Mouse (Mus musculus) forebrain, embryonic 14.5 days (tissue): ENCODE data around the gene Fam155a. TPM values are rescaled to one million over a fixed set of nuclear protein-coding genes. Genes with fewer than 3 reads are reported as not detected.

Experiments
- ATAC-seq: fragments of 200-750 bp; cut with Nextera tagmentation; 2 replicates; pipeline ENCODE4 v1.8.0; 2017; ENCODE audit warnings: mild to moderate bottlenecking, moderate library complexity
- DNase-seq: peaks from one replicate; pipeline ENCODE4 v3.0.0-alpha.2; 2015; ENCODE audit warnings: low spot score
- H3K27ac ChIP-seq: fragments of 300-500 bp; sonication (generic); 2 replicates; pipeline ENCODE4 v1.5.1; 2014; ENCODE audit warnings: low read depth, mild to moderate bottlenecking, control low read depth, low read length, moderate library complexity
- H3K27me3 ChIP-seq: fragments of 300-500 bp; sonication (generic); replicated peaks from 2 replicates; pipeline ENCODE4 v1.6.1; 2014; ENCODE audit warnings: low read length, control low read depth, mixed read lengths; ENCODE audit not compliant: control insufficient read depth, insufficient read depth
- H3K36me3 ChIP-seq: fragments of 300-500 bp; sonication (generic); 2 replicates; pipeline ENCODE4 v1.6.1; 2014; ENCODE audit warnings: low read length, control low read depth; ENCODE audit not compliant: control insufficient read depth, insufficient read depth
- H3K4me1 ChIP-seq: fragments of 300-500 bp; sonication (generic); 2 replicates; pipeline ENCODE4 v1.6.1; 2014; ENCODE audit warnings: antibody characterized with exemption, low read length, control low read depth; ENCODE audit not compliant: control insufficient read depth, insufficient read depth
- H3K4me2 ChIP-seq: fragments of 300-500 bp; sonication (generic); 2 replicates; pipeline ENCODE4 v1.6.1; 2014; ENCODE audit warnings: mild to moderate bottlenecking, control low read depth, low read length
- H3K4me3 ChIP-seq: fragments of 300-500 bp; sonication (generic); 2 replicates; pipeline ENCODE4 v1.5.1; 2014; ENCODE audit warnings: low read depth, low read length, control low read depth
- H3K9ac ChIP-seq: fragments of 300-500 bp; sonication (generic); 2 replicates; pipeline ENCODE4 v1.6.1; 2014; ENCODE audit warnings: mild to moderate bottlenecking, low read length, control low read depth, moderate library complexity
- H3K9me3 ChIP-seq: fragments of 300-500 bp; sonication (generic); replicated peaks from 2 replicates; pipeline ENCODE4 v1.6.1; 2016; ENCODE audit warnings: low read length, control low read depth, mixed read lengths; ENCODE audit not compliant: control insufficient read depth
- WGBS: fragments of 180-500 bp; shearing (Covaris S2); extraction: QIAGEN DNeasy Blood & Tissue Kit; methylation state at CpG from one replicate; pipeline ENCODE4 v1.1.7; 2014; 5-methylcytosine and 5-hydroxymethylcytosine counted together
- polyA plus RNA-seq: library from polyadenylated mRNA; unstranded; fragments of >200 nt; fragmentation: Nextera tagmentation; extraction: Ambion mirVana; gene quantifications from 2 replicates; pipeline ENCODE4 v1.2.1, GENCODE M21; 2014

The Fam155a gene
- polyA plus RNA-seq, 1 experiment from 2014 or later: 12.1 TPM

DNA sequence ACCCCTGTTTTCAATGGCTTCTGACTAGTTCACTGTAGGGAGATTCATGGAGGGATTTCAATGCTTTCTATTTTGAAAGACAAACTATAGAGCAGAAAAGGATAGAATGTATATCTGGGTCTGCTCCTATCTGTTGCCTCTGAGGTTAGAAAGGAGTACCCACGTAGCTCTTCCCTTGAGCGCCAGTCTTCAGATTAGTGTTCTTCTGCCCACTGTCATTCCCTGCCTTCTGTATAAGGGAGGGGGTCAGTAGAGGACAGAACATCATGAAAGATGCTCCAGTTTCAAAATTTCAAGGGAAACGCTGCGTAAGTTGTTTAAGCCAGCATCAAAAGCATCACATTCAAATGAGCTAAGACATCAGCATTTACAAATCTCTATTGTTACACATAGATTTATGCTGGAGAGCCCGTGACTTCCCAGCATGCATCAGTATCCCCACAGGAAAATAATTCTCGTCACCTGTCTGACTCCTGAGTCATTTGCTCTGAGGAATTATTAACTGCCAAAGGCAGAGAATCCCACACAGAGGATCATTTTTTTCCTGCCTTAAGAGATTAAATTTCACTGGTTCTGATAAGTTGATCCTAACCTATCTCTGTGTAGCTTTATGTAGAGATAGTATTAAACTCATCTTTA, 223.9 kb downstream of the Fam155a start:
- Histone ChIP-seq H3K9me3 (no peaks in the 10 kb centered on the region), H3K4me2 (no peak overlapping the region), H3K4me1 (no peaks in the 10 kb centered on the region), H3K27ac (no peak overlapping the region), H3K36me3 (no peaks in the 10 kb centered on the region), H3K27me3 (no peaks in the 10 kb centered on the region), H3K4me3 (no peak overlapping the region), H3K9ac (no peak overlapping the region)
- ATAC-seq: no peak
- 74% methylated on average over 6 of the region's 6 CpGs for WGBS
- peak; percentile 36 for DNase-seq

DNA sequence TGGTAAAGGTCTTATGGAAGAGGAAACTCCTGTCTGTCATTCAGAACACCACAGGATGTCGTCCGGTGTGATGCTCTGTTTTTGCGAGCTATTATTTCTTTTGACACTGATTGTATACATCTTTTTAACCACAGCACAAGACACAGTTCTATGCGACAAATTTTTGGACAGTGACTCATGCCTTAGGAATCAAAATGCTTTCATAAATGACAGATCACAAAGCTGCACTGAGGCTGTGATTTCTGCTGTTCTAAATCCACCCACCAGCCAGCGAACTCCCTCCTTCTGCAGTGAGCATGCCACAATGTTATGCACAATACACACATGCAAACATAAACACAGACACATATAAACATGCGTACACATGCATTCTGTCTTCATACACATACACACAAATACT, 224.5 kb downstream of the Fam155a start:
- no peaks in the 10 kb centered on the region for H3K27me3 ChIP-seq
- no peak for ATAC-seq
- no peaks in the 10 kb centered on the region for H3K4me1 ChIP-seq

DNA sequence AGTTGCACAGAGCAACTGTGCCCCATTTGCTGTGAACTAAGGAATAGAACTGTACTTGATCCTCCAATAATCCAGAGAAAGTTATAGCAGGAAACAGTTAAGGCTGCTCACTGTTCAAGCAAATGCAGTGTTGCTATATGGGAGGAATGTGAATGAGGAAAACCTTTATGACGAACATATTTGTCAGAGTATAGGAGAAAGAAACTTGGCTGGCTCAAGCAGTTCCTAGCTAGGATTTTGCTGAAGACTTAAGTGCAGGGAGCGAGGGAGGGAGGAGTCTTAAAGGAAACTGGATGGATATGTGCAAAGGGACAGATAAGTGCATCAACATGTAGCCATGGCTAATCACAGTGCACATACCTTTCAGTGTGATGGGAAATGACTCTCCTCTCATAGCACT, 225.3 kb downstream of the Fam155a start:
- 82% methylated on average over 2 of the region's 2 CpGs for WGBS
- Histone ChIP-seq H3K27ac (no peak overlapping the region), H3K27me3 (no peaks in the 10 kb centered on the region), H3K9ac (no peak overlapping the region), H3K9me3 (no peaks in the 10 kb centered on the region), H3K36me3 (no peaks in the 10 kb centered on the region), H3K4me3 (no peak overlapping the region), H3K4me2 (no peak overlapping the region), H3K4me1 (no peaks in the 10 kb centered on the region)
- no peak for DNase-seq
- ATAC-seq: no peak

More for the DNA sequence above, 224.5 kb downstream of the Fam155a start:
- Histone ChIP-seq H3K4me3 (no peak overlapping the region), H3K4me2 (no peak overlapping the region), H3K36me3 (no peaks in the 10 kb centered on the region), H3K9ac (no peak overlapping the region), H3K9me3 (no peaks in the 10 kb centered on the region), H3K27ac (no peak overlapping the region)
- WGBS: 76% methylated on average over 6 of the region's 6 CpGs
- DNase-seq: no peak

DNA sequence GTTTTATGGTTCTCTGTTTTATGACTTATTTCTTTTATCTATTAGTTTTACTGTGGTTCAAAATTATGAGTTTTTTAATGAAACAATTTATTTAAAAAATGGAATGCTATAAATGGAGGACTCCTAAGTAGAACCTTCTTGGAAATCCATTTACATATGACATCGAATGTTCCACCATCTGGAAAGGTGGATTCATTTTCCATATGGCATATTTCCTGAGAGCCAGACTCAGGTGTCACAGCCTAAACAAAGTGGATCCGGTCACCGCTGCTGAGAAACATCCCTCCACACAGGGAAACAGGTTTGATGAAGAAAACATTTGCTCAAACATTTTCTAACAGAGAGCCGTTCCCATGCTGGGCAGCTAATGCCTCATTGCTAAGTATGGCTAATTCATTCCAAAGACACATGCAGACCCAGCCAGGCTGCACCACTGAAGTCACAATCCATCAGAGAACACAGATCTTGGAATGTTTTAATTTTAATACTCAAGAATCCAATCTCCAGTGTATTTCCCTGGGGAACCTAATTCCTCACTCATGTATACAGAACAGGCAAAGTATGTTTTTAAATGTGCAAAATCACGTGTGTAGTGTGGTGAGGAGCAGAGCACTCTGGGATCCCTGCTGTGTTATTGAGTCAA, 235.1 kb downstream of the Fam155a start:
- Histone ChIP-seq H3K27ac (no peak overlapping the region), H3K4me3 (no peak overlapping the region), H3K4me2 (no peak overlapping the region), H3K9me3 (no peaks in the 10 kb centered on the region), H3K27me3 (no peaks in the 10 kb centered on the region), H3K4me1 (no peaks in the 10 kb centered on the region), H3K36me3 (no peaks in the 10 kb centered on the region), H3K9ac (no peak overlapping the region)
- WGBS: 86% methylated on average over 5 of the region's 5 CpGs
- ATAC-seq: no peak
- DNase-seq: no peak

DNA sequence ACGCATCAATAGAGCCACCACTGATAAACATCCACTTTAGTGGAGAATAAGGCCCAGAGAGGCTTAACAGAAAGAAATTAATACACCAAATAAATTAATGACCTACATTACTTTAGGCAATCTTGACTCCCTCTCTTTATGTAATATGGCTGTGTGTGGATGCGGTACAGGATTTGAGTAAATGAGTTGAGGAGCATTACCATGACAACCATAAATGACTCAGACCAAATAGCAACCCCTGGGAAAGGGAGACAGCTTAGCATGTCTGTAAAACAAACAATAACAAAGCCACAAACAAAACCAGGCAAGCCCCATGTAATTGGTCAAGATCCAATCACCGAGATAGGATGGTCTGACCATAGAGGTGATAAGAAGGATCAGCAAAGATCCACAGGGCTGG, 244.4 kb downstream of the Fam155a start:
- no peaks in the 10 kb centered on the region for H3K27me3 ChIP-seq
- H3K4me2 ChIP-seq: no peak overlapping the region
- no peaks in the 10 kb centered on the region for H3K9me3 ChIP-seq
- H3K9ac ChIP-seq: no peak overlapping the region
- H3K4me1 ChIP-seq: no peaks in the 10 kb centered on the region
- DNase-seq: no peak
- no peaks in the 10 kb centered on the region for H3K36me3 ChIP-seq
- 73% methylated on average over 3 of the region's 3 CpGs for WGBS
- ATAC-seq: no peak
- H3K27ac ChIP-seq: no peak overlapping the region
- no peak overlapping the region for H3K4me3 ChIP-seq

DNA sequence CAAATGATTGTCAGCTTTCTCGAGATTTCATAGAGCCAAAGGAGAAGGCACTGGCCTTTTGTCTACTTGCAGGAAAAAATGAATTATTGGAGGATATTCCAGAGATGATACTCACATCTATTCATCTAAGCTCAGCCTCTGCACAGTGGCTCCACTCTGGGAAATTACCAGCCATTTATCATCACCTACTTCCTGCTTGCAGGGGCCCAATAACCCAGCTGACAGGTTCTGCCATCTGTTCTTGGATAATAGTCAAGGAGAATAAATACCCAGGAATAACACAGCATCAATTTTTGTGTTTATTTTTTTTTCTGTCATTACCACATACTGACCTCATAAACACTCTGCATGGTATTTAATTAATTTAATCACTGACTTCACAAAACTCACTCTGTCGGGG, 249.4 kb downstream of the Fam155a start:
- DNase-seq (no peak), ATAC-seq (no peak)
- Histone ChIP-seq H3K4me3 (no peak overlapping the region), H3K27me3 (no peaks in the 10 kb centered on the region), H3K4me1 (no peaks in the 10 kb centered on the region), H3K4me2 (no peak overlapping the region), H3K36me3 (no peaks in the 10 kb centered on the region), H3K9ac (no peak overlapping the region), H3K27ac (no peak overlapping the region), H3K9me3 (no peaks in the 10 kb centered on the region)
- 88% methylated on average over 2 of the region's 2 CpGs for WGBS

DNA sequence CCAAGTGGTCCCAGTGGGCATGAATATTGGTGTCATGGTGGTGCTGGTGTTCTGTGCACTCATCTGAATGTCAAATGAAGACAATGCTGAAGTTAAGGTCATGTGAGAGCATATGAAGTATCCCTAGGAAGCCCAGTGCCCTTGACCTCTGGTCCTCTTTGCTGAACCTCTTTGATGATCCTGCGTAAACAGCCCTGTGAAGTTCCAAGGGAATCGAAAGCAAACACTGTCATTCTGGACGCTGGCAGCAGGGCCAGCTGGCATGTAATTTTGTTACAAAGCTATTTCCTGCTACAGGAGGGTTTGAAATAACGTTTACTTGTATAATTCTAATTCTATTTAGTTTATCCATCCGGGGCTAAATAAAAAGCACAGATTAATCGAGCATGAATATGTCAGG, 270.2 kb downstream of the Fam155a start:
- H3K4me3 ChIP-seq: no peak overlapping the region
- DNase-seq: no peak
- H3K4me2 ChIP-seq: no peak overlapping the region
- no peak for ATAC-seq
- H3K4me1 ChIP-seq: no peaks in the 10 kb centered on the region
- no peaks in the 10 kb centered on the region for H3K9me3 ChIP-seq
- no peak overlapping the region for H3K9ac ChIP-seq
- H3K27ac ChIP-seq: no peak overlapping the region
- H3K36me3 ChIP-seq: no peaks in the 10 kb centered on the region
- H3K27me3 ChIP-seq: no peaks in the 10 kb centered on the region
- 70% methylated on average over 6 of the region's 6 CpGs for WGBS

DNA sequence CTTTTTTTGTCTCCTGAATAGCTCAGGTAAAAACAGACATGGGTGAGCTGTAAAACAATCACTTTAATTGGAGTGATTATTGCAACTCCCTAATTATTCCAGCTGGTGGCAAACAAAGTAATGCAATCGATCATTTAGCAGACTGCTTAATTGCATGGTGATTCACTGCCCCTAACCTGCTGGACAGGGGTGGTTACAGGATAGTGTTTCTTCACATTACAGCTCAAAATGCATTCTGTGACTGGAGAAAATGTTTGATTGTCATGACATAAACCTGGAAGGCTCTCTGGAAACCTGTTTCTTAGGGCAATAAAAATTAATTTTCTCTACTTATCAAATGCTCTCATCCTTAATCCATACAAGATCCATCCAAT, 276.7 kb downstream of the Fam155a start:
- H3K4me2 ChIP-seq: no peak overlapping the region
- no peaks in the 10 kb centered on the region for H3K4me1 ChIP-seq
- no peak overlapping the region for H3K9ac ChIP-seq
- H3K27ac ChIP-seq: no peak overlapping the region
- WGBS: 23% methylated on average over 1 of the region's 1 CpGs
- no peaks in the 10 kb centered on the region for H3K27me3 ChIP-seq
- H3K36me3 ChIP-seq: no peaks in the 10 kb centered on the region
- ATAC-seq (no peak), DNase-seq (no peak)
- H3K9me3 ChIP-seq: no peaks in the 10 kb centered on the region
- no peak overlapping the region for H3K4me3 ChIP-seq

DNA sequence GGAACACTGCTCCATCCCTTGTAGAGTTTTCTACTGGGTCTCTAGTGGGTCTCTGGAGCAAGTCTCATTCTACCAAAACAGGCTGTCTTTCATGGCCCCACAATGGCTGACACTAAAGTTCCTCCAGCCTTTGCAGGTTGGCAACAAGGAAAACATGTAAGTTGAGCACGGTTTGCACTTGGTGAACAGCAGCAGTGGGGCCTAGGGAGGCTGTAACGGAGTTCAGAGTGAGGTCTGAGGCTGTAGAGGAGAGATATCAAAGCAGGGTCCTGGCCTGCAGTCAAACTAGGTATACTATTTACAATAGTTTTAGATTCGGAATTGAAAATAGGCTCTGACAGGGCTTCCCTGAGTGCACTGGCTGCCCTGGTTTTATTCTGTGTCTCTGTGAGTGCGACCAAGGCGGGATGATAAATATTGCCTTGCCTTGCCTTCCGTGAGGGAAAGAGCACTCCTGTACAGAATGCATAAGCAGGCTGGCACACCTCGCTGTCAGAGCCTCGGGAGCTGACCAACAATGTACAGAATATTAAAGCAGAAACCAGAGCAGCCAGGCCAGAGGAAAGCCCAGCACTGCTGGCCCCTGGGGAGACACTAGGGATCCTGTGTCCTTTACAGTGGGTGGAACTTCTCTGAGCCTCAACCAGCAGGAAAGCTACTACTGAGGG, 277.3 kb downstream of the Fam155a start:
- no peak overlapping the region for H3K4me2 ChIP-seq
- H3K9me3 ChIP-seq: no peaks in the 10 kb centered on the region
- H3K36me3 ChIP-seq: no peaks in the 10 kb centered on the region
- no peaks in the 10 kb centered on the region for H3K4me1 ChIP-seq
- no peak overlapping the region for H3K4me3 ChIP-seq
- DNase-seq (no peak), ATAC-seq (no peak)
- H3K27ac ChIP-seq: no peak overlapping the region
- no peak overlapping the region for H3K9ac ChIP-seq
- 46% methylated on average over 8 of the region's 8 CpGs for whole genome bisulfite sequencing
- no peaks in the 10 kb centered on the region for H3K27me3 ChIP-seq
